Mouse (Mus musculus) large intestine, adult 2 months (tissue): ENCODE results near the gene Scamp5. TPM values are rescaled to one million over a fixed set of nuclear protein-coding genes. Genes with fewer than 3 reads are reported as not detected.
"Not testable (repeated sequence)": the region's sequence is repeated elsewhere in the genome, so short reads cannot be mapped to it uniquely, and the experiment has no call there.

Experiments used
- DNase-seq: peaks from one replicate; pipeline ENCODE4 v3.0.0-alpha.2; 2012; ENCODE audit warnings: low read depth, low spot score
- WGBS: fragments of 180-500 bp; shearing (Covaris S2); methylation state at CpG from one replicate; pipeline ENCODE4 v1.1.7; 2018; 5-methylcytosine and 5-hydroxymethylcytosine counted together
- polyA plus RNA-seq: library from polyadenylated mRNA; depleted of rRNA; stranded (reverse); fragments of >200 nt; gene quantifications from 2 replicates; pipeline ENCODE4 v1.2.3, GENCODE M21; 2012

Gene Scamp5
- polyA plus RNA-seq, 1 experiment: 52.3 TPM

GRCm38 (mm10) chr9:57459707-57460106 is 8.2 kb downstream of the Scamp5 start:
- no peak for DNase-seq
- 98% methylated on average over 2 of the region's 2 CpGs for WGBS

- WGBS: 83% methylated on average over 4 of the region's 4 CpGs
- no peak for DNase-seq
Measured at GRCm38 (mm10) chr9:57453516-57453915, 14.3 kb downstream of the Scamp5 start.

GRCm38 (mm10) chr9:57452624-57453462 is 15.0 kb downstream of the Scamp5 start:
- no peak for DNase-seq
- WGBS: 49% methylated on average over 8 of the region's 8 CpGs

- 57% methylated on average over 1 of the region's 1 CpGs for WGBS
- DNase-seq: no peak
Measured at GRCm38 (mm10) chr9:57449715-57450114, 18.1 kb downstream of the Scamp5 start.

- WGBS: 97% methylated on average over 1 of the region's 1 CpGs
- DNase-seq: no peak
Measured at GRCm38 (mm10) chr9:57440620-57441019, 27.2 kb downstream of the Scamp5 start.

- WGBS: 2% methylated on average over 32 of the region's 32 CpGs
- peak; percentile 97 for DNase-seq
Measured at GRCm38 (mm10) chr9:57439522-57440295, 28.2 kb downstream of the Scamp5 start, which contains the start of gene Ppcdc. TSS of gene Ppcdc (minus strand) at chr9:57440124.

GRCm38 (mm10) chr9:57439083-57439482 is 28.8 kb downstream of the Scamp5 start:
- DNase-seq: no peak
- 20% methylated on average over 7 of the region's 7 CpGs for WGBS

- 82% methylated on average over 10 of the region's 10 CpGs for WGBS
- no peak for DNase-seq
Measured at GRCm38 (mm10) chr9:57437896-57438614, 29.8 kb downstream of the Scamp5 start.

GRCm38 (mm10) chr9:57436166-57436565 is 31.7 kb downstream of the Scamp5 start:
- no peak for DNase-seq
- 78% methylated on average over 5 of the region's 5 CpGs for WGBS

GRCm38 (mm10) chr9:57434405-57435165 is 33.3 kb downstream of the Scamp5 start:
- 90% methylated on average over 11 of the region's 11 CpGs for WGBS

GRCm38 (mm10) chr9:57433097-57434032 is 34.5 kb downstream of the Scamp5 start:
- no peak for DNase-seq
- WGBS: 15% methylated on average over 11 of the region's 11 CpGs

More at GRCm38 (mm10) chr9:57434405-57435165, 33.3 kb downstream of the Scamp5 start:
- no peak for DNase-seq

- WGBS: 93% methylated on average over 3 of the region's 3 CpGs
- DNase-seq: no peak
Measured at GRCm38 (mm10) chr9:57432480-57432879, 35.4 kb downstream of the Scamp5 start.

GRCm38 (mm10) chr9:57431202-57431601 is 36.7 kb downstream of the Scamp5 start:
- no peak for DNase-seq
- WGBS: 70% methylated on average over 9 of the region's 9 CpGs

GRCm38 (mm10) chr9:57428391-57428790 is 39.5 kb downstream of the Scamp5 start:
- 47% methylated on average over 4 of the region's 4 CpGs for WGBS

GRCm38 (mm10) chr9:57427937-57428336 is 39.9 kb downstream of the Scamp5 start:
- DNase-seq: no peak
- 45% methylated on average over 4 of the region's 4 CpGs for WGBS

More at GRCm38 (mm10) chr9:57428391-57428790, 39.5 kb downstream of the Scamp5 start:
- no peak for DNase-seq

- 95% methylated on average over 4 of the region's 4 CpGs for WGBS
Measured at GRCm38 (mm10) chr9:57427123-57427522, 40.7 kb downstream of the Scamp5 start.

GRCm38 (mm10) chr9:57425116-57425515 is 42.7 kb downstream of the Scamp5 start:
- WGBS: 81% methylated on average over 3 of the region's 3 CpGs
- no peak for DNase-seq

More at GRCm38 (mm10) chr9:57427123-57427522, 40.7 kb downstream of the Scamp5 start:
- DNase-seq: not testable (repeated sequence)

- WGBS: 77% methylated on average over 6 of the region's 6 CpGs
- DNase-seq: no peak
Measured at GRCm38 (mm10) chr9:57424066-57424465, 43.8 kb downstream of the Scamp5 start.
